Mouse (Mus musculus): ENCODE measurements around the gene Cdc42ep1.

- no peak for TF ChIP-seq CTCF (IDR thresholded peaks at IDR 0.05; ENCODE audit: low read depth, low read length)
- no peak for TF ChIP-seq POLR2A (IDR thresholded peaks at IDR 0.05; ENCODE audit: extremely low read depth, insufficient read depth, low read length)
These were observed 16.9 kb downstream of the Cdc42ep1 start for GRCm38 (mm10) chr15:78859311-78859710.
